Mouse (Mus musculus): ENCODE measurements at regions not wholly inside any gene's neighbourhood (a gene's known extent, or its start where the extent isn't known, plus 50 kb on each side); places are given as distances from the start of the nearest gene placed in this dataset.
A peak's percentile ranks its signal among the peaks of the same experiment; 100 is the strongest.
"Not testable (repeated sequence)": the region's sequence is repeated elsewhere in the genome, so short reads cannot be mapped to it uniquely, and the experiment has no call there.

GRCm38 (mm10) chr11:113166517-113166916 lies 384.5 kb downstream of the Sox9 start:
- intact Hi-C loops (cut with DNase I) = loop anchor here (5.0 kb wide), 2 partner anchors 1614 to 1629 kb away; no protein-coding TSS in a partner anchor
- no peak for DNase-seq

DNA sequence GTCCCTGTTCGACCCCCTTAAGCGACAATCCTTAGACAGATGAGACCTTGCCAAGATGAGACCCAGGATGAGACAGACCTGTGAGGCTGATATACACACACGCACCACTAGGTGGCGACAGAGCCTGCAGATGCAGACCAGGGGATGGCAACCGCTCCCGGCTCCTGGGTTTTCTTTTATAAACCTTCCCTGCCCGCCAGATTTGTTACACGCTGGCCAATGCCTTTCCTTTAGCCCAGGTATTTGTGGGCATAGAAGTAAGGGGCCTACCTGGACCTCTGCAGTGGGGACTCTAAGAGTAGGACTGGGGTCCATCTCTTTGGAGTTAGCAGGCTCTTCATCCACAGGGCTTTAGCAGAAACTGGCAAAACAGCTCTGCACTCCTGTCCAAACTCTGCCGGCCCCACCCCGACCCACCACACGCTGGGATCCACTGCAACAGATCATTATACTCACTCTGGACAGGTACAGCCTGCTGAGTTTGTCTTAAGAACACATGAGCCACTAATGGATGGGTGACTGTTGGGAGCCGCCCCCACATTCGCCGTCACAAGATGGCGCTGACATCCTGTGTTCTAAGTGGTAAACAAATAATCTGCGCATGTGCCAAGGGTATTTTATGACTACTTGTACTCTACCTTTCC lies 390.6 kb downstream of the Sox9 start:
- intact Hi-C loops (cut with DNase I) = loop anchor here (10.0 kb wide), 1 partner anchor 482 kb away; the partner anchor contains the start of gene Slc39a11
- DNase-seq = peak; percentile 84

DNA sequence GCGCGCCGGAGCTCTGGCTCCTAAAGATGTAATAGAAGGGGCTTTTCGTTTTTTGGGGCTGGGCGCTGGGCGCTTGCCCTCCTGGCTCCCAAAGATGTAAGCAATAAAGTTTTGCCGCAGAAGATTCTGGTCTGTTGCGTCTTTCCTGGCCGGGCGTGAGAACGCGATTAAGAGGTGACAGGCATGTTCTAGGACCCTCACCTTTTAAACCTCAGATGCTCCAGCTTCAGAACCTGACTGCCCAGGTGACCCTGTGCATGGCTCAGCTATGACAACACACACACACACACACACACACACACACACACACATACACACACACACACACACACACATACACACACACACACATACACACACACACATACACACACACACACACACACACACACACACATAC lies 391.3 kb downstream of the Sox9 start:
- intact Hi-C loops (cut with DNase I) = loop anchor here (10.0 kb wide), 1 partner anchor 481 kb away; the partner anchor contains the start of gene Slc39a11
- not testable (repeated sequence) for DNase-seq

- DNase-seq = no peak
- intact Hi-C loops (cut with DNase I) = loop anchor here (10.0 kb wide), 1 partner anchor 481 kb away; the partner anchor contains the start of gene Slc39a11
These were observed 392.0 kb downstream of the Sox9 start for GRCm38 (mm10) chr11:113174011-113174507.

DNA sequence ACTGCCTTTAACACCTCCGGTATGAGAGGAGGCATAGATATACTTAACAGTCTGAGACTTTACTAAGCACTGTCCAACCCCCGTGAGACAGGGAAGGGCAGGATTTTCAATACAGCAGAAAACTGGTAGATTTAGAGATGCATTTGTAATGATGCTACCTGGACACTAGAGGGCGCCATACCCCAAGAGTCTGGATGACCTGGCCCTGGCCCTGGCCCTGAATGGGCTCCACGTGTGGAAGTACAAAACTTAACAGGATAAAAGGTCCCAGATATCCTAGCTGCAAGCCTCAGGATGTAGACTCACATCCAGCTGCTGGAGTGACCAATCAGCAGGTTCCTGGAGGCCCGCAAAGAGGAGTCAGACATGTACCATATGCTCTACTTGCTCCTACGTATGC lies 393.3 kb downstream of the Sox9 start:
- intact Hi-C loops (cut with DNase I) = loop anchor here (5.0 to 10.0 kb wide), 3 partner anchors 122 to 479 kb away; partner anchors contain the start of gene Slc39a11
- DNase-seq = peak; percentile 62

DNA sequence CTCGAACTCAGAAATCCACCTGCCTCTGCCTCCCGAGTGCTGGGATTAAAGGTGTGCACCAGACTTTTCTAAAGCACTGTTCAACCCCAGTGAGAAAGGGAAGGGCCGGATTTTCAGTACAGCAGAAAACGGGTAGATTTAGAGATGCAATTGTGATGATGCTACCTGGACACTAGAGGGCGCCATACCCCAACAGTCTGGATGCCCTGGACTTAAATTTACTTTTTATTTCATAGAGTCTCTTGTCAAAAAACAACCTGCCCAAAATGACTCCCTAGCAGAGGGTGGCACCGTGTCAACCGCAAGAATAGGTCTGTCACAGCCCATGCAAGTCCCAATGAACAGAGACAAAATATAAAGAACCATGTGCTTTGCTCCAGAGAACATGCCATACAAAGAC lies 394.2 kb downstream of the Sox9 start:
- DNase-seq = peak; percentile 62
- intact Hi-C loops (cut with DNase I) = loop anchor here (5.0 to 10.0 kb wide), 3 partner anchors 121 to 479 kb away; partner anchors contain the start of gene Slc39a11

- DNase-seq = peak; percentile 55
- intact Hi-C loops (cut with DNase I) = loop anchor here (5.0 to 10.0 kb wide), 3 partner anchors 119 to 476 kb away; partner anchors contain the start of gene Slc39a11
These were observed 396.4 kb downstream of the Sox9 start for GRCm38 (mm10) chr11:113178375-113178774.

DNA sequence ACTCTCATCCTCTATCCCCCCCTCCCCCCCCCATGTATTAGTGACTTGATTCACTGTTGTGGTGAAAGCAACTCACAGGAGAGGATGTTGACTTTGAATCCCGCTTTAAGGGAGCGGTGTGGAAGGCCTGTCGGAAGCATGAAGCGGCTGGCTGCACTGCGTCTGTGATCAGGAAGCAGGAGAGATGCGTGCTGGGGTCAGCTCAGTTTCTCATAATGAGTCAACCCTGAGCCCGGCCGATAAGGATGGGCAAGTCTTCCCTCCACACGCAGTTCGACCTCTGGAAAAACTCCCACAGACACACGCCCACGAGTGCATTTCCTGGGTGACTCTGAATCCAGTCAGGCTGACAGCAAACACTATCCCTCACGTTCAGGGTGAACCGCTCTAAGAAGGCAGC lies 398.0 kb downstream of the Sox9 start:
- intact Hi-C loops (cut with DNase I) = no loop called here
- no peak for DNase-seq

DNA sequence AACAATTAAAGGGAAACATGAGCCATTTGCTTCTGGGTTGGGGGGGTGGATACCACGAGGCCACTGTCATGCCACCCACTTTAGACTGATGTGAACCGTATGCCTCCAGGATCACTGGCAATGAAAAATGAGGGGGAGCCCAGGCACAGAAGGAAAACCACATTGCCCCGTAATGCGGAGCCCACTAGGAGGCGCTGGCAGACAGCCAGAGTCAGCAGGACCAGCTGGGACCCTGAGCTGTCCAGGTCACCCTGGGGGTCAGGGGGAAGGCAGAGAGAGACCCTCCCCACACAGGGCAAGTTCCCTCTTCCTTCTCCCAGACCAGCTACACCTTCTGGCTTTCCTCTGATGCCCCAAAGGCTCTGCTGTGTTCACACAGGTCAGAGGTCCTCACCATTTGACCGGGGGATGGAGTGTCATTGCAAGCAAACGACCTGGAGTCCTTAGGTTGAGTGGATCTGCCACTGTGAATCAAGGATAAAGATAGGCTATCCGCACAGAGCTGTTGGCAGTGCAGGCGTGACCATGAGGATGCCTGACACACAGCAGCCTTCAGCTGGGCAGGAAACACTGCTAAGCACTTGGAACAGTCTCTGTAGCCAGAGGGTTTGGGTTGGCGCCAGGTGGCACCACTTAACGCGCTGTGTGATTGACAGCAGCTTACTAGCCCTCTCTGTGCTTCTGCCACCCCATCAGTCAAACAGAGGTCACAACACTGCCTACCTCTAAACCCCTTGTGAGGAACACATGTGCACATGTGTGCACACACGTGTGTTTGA lies 400.2 kb downstream of the Sox9 start:
- DNase-seq = peak; percentile 81
- intact Hi-C loops (cut with DNase I) = no loop called here

- intact Hi-C loops (cut with DNase I) = no loop called here
These were observed 401.5 kb downstream of the Sox9 start for GRCm38 (mm10) chr11:113183556-113183955.

GRCm38 (mm10) chr11:113184095-113184494 lies 402.1 kb downstream of the Sox9 start:
- intact Hi-C loops (cut with DNase I) = no loop called here

More at GRCm38 (mm10) chr11:113183556-113183955, 401.5 kb downstream of the Sox9 start:
- DNase-seq = peak; percentile 48

GRCm38 (mm10) chr11:113187407-113187806 lies 405.4 kb downstream of the Sox9 start:
- DNase-seq = no peak
- intact Hi-C loops (cut with DNase I) = no loop called here

More at GRCm38 (mm10) chr11:113184095-113184494, 402.1 kb downstream of the Sox9 start:
- no peak for DNase-seq

DNA sequence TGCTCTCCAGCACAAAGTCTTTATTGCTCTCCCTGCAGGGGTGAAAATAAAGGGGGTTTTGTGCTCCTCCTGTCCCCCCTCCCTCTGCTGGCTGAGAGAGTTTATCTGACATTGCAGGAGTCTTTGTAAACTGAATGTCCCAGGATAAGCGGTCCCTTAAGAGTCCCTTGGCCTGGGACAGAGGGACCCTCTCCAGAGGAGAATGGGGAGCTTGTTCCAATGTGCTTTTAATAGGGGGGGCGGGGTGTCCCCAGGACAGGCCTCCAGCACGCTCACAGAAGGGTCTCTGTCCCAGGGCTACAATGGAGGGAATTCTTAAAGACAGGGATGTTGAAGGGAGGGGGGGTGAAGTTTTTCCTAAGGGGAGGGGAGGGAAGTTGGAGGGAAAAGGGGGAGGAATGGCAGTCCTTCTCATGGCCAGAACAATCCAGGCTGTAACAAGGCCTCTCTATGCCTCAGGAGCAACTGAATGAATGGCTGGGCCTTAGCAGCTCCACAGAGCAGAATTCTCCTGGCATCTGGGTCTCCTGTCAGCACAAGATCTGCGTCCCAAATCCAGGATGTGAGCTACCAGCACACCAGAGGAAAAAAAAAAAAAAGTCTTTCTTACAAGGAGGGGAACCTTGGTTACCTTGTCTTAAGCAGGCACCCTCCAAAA lies 406.4 kb downstream of the Sox9 start:
- intact Hi-C loops (cut with DNase I) = no loop called here

GRCm38 (mm10) chr11:113190006-113190405 lies 408.0 kb downstream of the Sox9 start:
- intact Hi-C loops (cut with DNase I) = no loop called here

More for the DNA sequence above, 406.4 kb downstream of the Sox9 start:
- no peak for DNase-seq

DNA sequence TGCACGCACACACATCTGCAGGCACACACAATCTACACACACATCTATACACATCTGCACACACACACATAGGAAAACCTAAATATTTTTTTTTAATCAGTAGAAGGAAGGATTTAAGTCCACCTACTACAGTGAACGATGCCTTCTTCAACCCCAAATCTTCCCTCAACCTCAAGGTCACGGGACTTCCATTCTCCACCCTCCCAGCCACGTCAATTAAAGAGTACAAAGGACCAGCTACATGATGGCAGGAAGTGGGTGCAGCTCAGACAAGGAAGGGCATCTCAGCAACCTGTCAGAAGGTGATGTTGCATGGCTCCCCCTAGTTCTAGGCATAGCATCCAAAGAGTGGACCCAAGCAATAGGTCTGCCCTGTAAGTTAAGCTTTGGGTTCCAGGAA lies 408.5 kb downstream of the Sox9 start:
- intact Hi-C loops (cut with DNase I) = no loop called here
- DNase-seq = no peak

More at GRCm38 (mm10) chr11:113190006-113190405, 408.0 kb downstream of the Sox9 start:
- DNase-seq = no peak

GRCm38 (mm10) chr11:113191006-113191405 lies 409.0 kb downstream of the Sox9 start:
- no peak for DNase-seq
- intact Hi-C loops (cut with DNase I) = no loop called here

DNA sequence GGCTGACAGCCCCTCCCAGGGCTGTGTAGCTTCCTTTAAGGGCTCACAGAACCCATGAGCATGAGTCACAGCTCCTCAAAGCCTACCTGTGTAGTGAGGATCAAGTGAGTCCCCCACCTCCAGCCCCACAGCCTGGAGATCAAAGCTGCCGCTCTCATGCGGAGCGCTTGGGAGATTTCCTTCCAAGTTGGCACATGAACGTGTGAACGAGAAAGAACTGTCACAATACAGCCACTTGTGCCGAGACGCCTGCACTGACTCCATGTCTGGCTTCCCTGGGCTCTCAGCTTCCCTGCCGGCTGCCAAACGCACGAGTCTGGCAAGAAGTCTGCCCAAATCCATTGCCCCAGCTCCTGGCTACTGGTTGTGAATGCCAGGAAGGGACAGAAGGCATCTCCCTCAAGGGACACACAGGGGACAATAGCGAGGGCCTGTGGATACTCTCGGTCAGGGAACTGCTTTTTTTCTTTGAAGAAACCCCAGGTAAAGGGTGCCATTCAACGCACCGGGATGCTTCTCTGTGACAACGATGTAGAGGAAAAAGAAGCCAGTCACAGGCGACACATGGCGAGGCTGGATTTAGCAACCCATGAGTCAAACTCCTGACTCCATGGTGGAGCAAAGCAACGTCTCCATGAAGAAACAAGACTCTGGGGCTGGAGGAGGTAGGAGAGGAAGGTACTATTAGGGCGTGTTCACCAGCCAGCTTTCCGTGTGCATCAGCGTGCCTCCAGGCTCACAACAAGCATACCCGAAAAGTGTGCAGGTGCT lies 410.2 kb downstream of the Sox9 start:
- intact Hi-C loops (cut with DNase I) = no loop called here
- peak; percentile 86 for DNase-seq

- DNase-seq = no peak
- intact Hi-C loops (cut with DNase I) = no loop called here
These were observed 412.3 kb downstream of the Sox9 start for GRCm38 (mm10) chr11:113194144-113194827.

Data from left cerebral cortex, postnatal 4 days (tissue).